In the genomic region with DNA sequence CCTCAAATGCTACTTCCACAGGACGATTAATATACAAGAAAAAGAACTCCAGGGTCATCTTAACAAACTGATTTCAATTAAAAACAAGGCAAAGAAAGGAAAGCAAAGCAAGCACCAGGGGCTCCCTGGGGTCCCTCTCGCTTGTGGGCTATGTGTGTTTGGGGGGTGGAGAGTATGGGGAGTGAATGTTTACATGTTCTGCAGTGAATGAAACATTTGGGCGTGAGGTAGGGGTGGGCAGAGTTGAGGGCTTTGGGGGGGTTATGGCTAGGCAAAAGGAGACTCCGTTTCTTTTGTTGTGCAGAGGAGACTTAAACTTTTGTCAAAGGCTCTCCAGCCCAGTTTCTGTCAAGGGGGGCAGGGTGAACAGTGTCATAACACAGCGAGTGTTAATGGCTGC, we compare ENCODE assay signal across 19 mouse cellular contexts. TPM values are rescaled to one million over a fixed set of nuclear protein-coding genes. Genes with fewer than 3 reads are reported as not detected.
"Had no signal": no experiment of that assay in that cellular context is flagged by ENCODE, and none has a peak within 500 bp of the region (broad histone marks: within the 10 kb centered on the region; RNA-seq: fewer than 3 reads in every experiment).

No protein-coding gene starts in this region.

- ATAC-seq: liver, postnatal 0 days; lung, postnatal 0 days had no signal

- H3K9ac ChIP-seq: limb, embryonic 12.5 days; limb, embryonic 15.5 days; liver, embryonic 14.5 days; liver, postnatal 0 days; lung, embryonic 14.5 days had no signal

- H3K4me3 ChIP-seq: limb, embryonic 12.5 days; limb, embryonic 15.5 days had no signal

- H3K27ac ChIP-seq: limb, embryonic 12.5 days; limb, embryonic 15.5 days; liver, embryonic 14.5 days; macrophage; stomach, postnatal 0 days had no signal

- H3K4me1 ChIP-seq: limb, embryonic 15.5 days had no signal

- H3K9me3 ChIP-seq: limb, embryonic 12.5 days; limb, embryonic 15.5 days had no signal

- H3K36me3 ChIP-seq: limb, embryonic 12.5 days; limb, embryonic 15.5 days had no signal

- DNase-seq: kidney, adult 18-20 months; kidney, adult 9 months; kidney, postnatal 14 days; kidney, postnatal 4 days; left cerebral cortex, postnatal 4 days; liver, postnatal 0 days; right cerebral cortex, postnatal 14 days; right cerebral cortex, postnatal 4 days; thymus, adult 2 months; thymus, postnatal 14 days; thymus, postnatal 4 days had no signal

- H3K4me2 ChIP-seq: limb, embryonic 12.5 days; limb, embryonic 15.5 days; liver, embryonic 11.5 days; lung, embryonic 14.5 days had no signal

RNA-seq across cellular contexts. Expression of a gene that starts 46.8 kb away (rescaled TPM):
- polyA plus RNA-seq: macrophage had no signal
